Mouse (Mus musculus) adrenal gland, postnatal 14 days (tissue): ENCODE measurements around the gene Hepacam. TPM values are rescaled to one million over a fixed set of nuclear protein-coding genes. Genes with fewer than 3 reads are reported as not detected.

ENCODE experiments used
- DNase-seq: peaks from one replicate; pipeline ENCODE4 v3.0.0; 2021; ENCODE audit warnings: mixed read lengths
- long read RNA-seq, 2 experiments: library from polyadenylated mRNA; stranded (forward); transcript quantifications; one replicate each; pipeline ENCODE4 v2.0.0; 2021
- total RNA-seq: library from RNA; stranded (reverse); gene quantifications from 2 replicates; pipeline ENCODE4 v1.2.3, GENCODE M21; 2021

Gene Hepacam
- total RNA-seq, result 0.26 TPM in 2 replicates
- long read RNA-seq, experiment 1, result 0 reads
- long read RNA-seq, experiment 2, result 0 reads

DNA sequence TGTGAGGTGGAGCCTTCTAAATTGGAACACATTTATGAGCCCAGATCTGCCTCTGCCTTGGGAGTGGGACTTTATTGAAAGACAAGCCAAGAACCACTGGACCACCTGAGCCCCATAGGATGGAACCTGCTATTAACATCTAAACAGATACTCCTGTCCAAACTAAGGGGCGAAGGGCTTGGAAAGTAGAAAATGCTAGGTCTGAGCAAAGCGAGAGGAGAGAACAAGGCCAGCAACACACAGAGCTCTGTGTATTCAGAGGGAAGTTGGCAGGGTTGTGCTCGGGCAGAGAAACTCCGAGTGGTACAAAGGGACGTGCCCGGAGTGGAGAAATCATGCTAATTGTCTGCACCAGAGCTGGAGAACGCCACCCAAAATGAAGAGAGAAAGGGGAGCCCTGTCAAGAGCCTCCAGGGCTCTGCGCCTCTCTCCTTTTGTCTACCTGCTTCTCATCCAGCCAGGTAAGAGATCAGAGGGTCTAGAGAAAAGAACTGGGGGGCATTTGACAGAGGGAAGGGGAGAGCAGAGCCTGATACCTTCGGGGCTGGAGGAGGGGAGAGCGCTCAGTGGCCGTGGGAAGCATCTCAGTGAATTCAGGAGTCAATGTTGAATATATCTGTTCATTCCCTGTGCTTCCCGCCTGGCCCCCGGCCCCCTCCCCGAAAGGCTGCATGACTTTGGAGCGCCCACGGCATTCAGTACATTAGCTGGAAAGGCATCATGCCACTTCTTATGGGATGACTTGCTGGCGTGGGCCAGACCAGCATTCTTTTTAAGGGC lies at the start of gene Hepacam:
Gene Hepacam (plus strand): TSS at position 51 of the 780 bp plus-strand sequence.
- DNase-seq, result no peak

DNA sequence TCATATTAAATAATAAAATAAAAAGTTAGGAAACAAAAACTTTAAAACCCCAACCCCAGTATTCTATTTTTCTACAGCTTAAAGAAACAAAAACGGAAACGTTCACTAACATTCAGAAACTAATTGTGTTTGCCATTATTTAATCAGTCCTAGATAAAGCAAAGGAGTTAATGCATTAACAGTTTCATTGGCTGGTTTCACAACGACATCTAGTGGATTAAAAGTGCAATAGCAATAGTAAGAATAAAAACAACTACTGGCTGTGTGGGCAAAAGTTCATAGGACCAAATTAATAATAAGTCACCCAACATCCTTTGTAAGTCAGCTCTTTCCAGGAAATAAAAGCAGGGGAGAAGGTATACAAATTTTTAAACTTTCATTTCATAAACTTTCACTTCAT lies 37.7 kb upstream of the Hepacam start:
- no peak for DNase-seq

DNA sequence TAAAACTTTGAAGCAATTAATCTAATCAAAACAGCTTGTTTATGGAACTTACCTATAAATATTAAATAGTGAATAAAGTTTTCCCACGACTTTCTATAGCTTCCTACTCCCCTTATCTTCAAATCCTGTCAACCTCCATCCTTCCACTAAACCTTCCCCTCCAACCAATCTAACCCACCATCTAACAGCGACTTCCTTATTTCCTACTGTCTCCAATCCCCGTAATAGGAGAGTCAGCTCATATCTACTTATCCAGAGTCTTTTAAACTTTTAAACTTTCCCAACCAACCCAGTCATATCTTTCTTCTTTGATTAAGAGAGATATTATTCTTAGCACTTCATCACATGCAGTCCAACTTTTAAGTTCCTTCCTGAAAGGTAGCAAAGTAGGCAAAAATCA lies 21.7 kb upstream of the Hepacam start:
- DNase-seq, result no peak

DNA sequence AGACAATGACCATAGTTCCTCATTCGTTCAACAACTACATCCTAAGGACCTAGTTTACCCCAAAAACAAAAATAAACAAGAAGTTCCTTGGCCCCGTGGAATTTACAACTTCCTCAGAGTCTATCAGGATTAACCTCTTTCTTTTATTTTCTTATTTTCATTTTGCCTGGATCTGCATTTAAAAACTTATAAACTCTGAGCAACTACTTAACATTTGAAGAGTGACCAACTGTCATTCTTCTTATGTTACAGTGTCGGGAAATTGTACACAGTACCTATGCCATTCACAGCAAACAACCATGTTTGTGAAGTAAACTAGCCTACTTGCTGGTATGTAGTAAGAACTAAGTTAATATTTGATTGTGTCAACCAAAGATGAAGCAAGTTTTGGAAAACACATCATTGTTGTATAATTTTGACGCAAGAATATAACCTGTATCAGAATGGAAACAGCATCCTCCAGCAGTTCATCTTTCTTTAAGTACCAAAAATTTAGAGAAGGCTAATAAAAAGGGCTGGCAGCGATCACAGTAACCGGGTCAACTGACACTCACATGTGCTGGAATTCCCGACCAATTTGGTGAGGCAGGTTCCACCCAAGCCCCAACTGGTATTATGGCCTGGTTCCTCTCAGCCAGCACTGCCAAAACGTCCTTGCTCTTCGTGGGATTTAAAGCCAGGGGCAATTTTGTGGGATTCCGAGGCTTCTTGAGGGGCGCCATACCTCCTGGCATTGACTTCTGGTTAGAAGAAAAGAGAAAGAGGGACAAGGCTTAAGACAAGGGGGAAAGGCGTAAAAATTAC lies 19.8 kb upstream of the Hepacam start:
- DNase-seq, result no peak

DNA sequence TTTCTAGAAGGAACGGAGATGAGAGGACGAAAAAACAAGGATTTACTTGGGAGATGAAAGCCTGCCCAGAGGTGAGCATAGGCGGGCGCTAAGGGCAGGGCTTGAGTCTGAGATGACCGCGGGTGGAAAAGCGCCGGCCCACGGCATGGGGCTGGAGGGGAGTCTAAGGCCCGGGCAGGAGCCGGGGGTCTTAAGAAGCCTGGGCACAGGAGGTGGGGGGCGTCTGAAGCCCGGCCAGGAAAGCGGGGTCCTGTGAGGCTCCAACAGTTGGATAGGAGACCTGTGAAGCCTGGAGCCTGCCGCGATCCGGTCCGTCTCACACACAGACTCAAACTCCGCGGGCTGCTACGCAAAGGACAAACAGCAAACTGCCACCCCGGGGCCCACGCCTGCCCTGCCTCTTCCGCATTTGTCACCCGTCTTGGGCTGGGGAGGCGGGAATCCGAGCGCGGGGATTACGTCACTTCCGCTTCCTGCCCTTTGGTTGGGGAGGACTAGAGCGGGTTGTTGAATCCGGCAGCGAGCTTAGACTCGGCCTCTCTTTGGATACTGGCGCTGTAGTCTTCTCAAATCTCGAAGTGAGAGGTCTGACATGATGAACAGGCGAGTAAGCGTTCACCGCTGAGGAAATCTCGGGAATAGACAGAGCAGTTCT lies 19.0 kb upstream of the Hepacam start, which contains the start of gene Ccdc15:
Gene Ccdc15 (minus strand): TSS at position 445 of the 655 bp plus-strand sequence.
- DNase-seq, result peak; percentile 99

DNA sequence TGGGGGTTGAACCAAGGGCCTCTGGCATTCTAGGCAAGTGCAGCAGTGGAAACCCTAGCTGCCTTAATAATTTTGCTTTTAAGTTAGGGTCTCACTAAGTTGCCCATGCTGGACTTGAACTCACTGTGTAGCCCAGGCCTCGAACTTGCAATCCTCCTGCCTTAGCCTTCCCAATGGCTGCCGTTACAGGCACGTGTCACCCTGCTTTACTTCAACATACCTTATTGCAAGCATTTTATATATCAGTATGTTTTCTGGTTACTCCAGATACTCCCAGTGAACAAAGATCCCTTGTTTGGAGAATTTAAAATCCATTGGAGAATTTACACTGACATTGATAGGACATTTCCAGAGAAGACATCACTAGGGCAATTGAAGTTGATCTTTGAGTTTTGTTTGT lies 18.1 kb upstream of the Hepacam start:
- DNase-seq, result no peak

DNA sequence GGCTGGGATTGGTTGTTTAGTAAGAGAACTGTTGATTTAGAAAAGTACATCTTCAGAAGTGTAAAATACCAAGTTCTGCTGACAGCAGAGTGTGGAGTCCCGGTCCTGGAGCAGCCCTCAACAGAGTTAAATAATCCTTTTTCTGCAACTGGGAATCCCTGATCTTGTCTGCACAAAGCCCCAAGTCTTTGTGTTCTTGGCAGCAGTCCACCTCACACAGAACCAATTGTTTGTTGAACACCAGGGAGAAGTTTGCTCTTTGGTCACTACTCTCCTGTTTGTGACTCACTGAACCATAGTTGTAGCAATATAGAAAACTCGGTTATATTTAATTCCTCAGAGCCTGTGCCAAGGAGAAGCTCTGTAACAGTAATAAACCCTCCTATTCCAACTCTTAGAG lies 15.9 kb upstream of the Hepacam start:
- DNase-seq, result no peak

DNA sequence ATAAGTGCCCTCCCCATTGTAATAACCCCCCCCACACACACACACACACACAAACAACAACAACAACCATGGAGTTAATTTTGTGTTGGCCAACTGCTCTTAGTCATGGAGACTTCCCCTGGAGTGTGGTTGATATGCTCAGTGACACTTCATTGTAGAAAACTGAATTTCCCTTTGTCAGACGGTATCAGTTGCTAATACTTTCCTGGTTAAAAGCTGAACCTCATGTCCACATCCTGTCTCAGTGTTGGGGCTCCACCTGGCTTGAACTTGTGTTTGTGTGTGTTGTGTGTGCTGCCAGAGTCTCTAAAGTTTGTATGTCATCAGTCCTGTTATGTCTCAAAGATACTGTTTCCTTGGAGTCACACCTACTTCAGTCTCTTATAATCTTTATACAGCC lies 12.7 kb upstream of the Hepacam start:
- no peak for DNase-seq

DNA sequence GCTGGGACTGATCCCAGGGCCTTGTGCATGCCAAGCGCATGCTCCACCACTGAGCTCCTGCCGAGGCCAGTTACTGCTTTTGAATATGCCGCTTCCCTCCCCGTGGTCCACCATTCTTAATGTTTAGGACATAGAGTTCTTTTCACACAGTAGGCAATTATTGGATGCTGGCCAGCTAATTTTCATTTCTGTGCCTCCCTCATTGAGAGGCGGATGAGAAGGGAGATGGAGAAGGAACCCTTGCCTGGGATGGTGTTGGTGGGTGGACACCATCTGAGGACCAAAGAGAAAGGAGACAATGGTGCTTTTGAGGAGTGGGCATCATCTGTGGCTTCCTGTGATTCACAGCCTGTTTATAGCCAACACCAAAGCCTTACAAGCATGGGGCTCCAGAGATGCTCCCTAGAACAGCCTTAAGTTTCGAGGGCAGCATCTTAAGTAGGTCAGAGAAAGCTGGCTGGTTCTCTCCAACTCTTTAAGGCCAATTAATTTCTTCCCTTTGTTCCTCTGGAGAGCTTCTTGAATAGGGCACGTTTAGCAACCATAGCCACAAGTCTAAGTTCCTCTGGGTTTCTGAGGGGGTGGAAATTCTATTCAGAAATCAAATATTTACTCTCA lies 8.3 kb upstream of the Hepacam start:
- DNase-seq, result no peak

DNA sequence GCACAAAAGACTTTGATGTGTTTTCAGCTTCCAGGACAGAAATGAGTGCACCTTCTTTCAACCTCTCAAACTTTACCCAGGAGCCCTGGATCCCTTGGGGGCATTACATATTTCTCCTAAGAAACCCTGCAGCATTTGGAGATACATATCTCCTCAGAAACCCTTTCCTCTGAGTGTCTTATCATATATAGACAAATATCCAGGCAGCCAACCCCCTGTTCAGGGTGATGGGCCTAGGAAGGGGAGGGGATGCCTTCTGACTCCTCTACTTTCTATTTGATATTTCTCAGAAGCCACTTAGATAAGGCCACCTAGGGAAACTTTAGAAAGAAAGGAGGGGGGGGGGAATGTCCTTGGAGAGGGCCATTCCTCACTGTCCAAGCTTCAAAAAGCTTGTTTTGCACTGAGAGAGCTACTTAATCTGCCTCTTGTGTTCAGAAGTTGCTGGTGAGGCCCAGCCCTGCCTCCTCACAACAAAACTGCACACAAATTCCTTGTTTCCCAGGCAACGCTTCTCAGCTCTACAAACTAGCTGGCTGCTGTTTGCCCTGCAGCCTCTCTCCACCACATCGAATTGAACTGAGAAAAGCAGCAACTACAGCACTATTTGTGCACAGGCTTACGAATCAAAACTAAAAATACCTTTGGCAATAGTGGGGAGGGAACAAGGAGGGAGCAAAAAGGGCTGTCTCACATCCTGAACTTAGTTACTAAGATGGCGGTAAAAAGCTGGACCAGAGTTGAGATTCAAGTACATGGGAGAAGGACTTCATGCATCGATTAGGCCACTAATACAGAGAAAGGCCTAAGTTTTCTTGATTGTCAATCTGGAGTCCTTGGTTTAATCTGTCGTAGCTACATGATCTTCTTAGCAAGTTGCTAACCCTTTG lies 7.6 kb upstream of the Hepacam start:
- DNase-seq, result peak; percentile 68

DNA sequence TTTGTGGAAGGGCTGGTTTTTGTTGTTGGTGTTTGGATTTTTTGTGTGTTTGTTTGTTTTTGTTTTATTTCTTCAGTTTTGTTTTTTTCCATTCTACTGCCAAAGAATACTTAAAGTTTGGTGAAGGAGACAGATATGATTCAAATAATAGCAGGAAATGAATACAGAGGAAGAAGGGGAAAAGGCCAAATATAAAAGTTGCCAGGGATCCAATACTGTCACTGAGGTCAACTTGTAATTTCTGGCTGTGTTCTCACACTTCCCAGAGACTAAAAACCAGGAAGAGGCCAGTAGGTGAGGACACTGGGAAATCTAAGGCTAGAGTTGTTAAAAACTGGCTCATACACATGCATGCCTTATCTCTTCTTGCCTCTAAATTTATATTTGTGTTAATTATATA lies 5.1 kb upstream of the Hepacam start:
- DNase-seq, result no peak

DNA sequence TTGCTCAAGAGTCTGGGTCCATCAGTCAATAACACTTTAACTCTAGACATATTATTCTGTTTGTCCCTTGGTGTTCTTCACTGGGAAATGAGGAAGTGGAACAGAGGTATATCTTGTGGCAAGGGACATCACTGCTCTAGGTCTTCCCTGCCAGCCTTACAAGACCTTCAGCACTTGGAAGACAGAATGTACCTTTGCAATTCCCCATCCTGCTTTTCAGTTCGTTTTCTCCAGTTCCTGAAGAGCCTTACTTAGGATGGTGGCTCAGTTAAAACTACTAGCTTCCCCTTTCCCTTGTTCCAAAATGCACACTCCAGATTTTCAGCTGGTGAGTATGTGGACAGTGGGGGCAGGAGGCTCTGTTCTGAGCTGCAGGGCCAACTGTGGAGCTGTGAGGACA lies 4.3 kb upstream of the Hepacam start:
- DNase-seq, result no peak

DNA sequence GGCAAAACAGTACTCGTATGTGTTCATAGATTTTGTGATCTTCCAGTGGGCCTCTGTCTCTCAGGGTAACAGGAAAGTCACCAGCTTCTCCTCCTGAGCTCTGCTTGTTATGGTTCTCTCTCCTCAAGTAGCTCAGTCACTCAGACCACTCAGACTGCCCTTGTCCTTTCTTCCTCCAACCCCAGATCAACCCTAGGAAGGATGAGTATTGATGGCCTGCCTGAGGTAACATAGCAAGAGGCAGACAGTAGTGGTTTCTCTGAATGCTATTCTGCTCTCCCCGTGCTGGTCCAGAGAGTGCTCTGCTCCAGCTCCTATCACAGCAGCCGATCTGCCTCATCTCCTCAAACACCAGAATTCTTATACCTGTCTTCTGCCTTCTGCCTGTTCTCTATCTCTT lies 3.6 kb upstream of the Hepacam start:
- no peak for DNase-seq

DNA sequence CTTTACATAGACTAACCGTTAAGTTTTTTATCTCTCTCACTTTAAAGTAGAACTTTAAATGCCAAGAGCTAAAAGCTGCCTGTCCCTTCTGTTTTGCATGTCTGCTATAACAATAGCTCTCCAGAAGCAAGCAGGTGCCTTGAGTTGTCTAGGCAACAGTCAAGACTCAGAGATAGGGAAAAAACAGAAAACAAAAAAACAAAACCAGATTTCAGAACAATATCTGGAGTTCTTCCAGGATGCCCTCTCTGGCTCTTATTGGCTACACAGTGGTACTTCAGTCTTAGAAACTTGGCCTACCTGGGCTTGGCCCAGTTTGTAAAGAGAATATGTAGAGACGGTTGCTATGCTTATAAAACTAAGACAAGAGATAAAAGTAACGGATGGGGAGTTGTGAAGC lies 2.8 kb upstream of the Hepacam start:
- no peak for DNase-seq

DNA sequence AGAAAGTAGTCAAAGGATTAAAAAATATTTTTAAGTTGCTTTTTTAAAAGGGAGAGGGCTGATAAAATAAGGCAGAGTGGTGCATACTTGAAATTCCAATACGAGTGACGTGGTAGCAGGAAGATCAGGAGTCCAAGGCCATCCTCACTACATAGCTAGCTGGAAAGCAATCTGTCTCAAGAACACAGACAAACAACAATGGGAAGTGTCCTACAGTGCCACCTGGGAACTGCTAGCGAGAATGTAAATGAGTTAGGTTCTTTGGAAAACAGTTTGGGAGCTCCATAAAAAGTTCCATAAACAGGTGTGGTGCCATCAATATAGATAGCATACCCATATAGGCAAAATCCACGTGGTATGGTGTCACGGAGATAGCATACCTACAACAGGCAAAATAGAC lies 1.4 kb upstream of the Hepacam start:
- peak; percentile 26 for DNase-seq

DNA sequence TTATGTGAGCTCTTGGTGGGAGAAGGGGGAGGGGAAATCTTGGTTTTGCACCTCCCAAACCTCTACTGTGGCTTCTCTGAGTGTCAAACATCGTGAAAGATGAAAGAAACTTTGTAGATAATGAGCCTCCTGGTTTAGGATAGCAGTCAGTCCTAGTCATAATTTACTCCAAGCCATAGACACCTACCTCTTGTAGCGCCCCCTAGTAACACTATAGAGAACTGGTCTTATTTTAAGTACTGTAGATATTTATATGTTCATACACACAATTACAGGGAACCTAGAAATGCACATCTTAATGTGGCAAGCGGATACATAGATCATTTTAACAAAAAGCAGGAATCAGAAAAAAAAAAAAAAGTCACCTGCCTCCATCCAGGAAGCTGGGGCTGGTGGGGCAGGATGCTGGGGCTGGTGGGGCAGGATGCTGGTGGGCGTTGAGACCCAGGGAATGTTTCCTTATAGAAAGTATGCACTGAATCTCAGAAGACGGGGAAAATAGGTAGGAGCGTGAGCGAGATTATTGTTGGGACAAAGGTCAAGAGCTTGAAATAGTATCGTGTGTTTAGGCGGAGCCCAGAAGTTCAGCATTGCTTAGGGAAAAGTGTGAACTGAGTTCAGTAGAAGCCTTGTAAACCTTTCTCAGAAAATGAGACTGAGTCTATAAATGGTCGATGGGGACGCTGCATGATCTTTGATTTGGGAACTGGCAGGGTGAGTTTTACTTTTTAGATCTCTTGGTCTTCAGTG lies 1.1 kb downstream of the Hepacam start:
- DNase-seq, result no peak

DNA sequence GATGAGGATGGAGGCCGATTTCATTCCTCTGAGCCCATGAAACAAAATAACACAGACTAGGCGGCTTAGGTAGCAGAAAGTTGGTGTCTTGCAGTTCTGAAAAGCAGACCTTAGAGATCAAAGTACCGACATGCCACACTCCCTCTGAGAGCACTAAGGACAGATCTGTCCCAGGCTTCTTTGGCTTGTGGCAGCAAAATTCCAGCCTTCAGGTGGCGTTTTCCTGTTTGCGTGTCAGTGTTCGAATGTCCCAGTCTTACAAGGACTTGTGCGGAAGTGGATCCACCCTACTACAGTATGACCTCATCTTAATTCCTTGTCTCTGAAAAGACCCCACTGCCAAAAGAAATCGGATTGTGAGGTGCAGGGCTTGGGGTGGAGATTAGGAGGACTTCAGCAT lies 1.7 kb downstream of the Hepacam start:
- peak; percentile 32 for DNase-seq

DNA sequence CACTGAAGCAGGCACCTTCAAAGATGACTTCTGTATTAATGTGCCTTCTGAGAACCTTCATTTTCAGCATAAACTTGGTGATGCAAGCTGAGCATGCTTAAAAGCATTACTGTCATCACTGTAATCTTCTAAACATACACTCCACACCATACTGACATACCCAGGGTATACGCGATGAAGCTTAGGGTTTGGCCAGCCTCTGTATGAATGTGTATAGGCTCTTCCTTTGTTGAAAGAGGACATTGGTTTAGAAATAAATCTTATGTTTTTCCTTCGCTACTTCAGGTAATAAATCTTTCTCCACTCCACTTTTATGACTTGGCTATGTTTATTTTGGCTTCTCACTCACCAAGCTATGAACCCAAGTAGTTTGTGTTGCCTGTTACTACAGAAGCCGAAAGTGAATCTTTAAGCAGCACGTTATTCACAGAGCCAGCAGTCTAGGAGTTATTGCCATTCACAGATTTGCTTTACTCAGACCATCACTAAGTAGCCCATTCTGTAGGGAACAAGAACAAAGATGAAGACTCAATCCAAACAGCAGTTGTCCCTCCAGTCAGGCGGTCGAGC lies 4.2 kb downstream of the Hepacam start:
- no peak for DNase-seq

DNA sequence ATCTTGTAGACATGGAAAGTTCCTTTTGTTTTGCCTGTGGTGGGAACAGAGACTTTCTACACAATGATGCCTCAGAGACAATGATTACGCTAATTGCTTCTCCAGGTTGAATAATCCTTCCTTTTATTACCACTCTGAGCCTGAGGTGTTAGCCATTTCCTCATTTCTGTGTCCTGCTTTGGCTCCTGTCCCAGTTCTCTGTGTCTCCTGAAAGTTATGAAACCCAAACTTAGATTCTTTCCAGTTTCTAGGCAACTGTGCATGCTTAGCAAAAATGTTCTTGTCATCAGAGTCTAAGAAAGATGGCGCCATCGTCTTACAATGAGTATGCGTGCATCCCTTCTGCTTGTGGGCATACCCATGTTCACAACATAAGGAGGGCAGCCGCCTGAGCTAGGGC lies 8.6 kb downstream of the Hepacam start:
- DNase-seq, result peak; percentile 26

DNA sequence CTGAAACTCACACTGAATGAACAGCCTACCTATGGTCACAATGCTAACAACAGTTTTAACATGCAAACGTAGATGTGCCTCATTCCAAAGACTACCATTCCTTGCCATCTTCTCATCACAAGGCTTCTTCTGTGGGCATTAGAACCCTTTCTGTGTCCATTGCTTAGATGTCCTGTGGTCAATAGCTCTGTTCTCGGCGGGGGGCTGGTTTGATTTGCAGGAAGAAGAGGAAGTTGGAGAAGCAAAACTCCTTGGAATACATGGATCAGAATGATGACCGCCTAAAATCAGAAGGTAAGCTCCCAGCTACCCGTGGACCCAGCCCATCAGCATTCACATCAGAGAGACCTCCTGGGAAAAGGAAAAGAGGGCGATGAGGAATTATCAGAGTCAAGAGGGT lies 16.0 kb downstream of the Hepacam start:
- DNase-seq, result no peak
